Mouse (Mus musculus) erythroblast, embryonic 14.5 days (primary cell): ENCODE results near the gene Tnks2.

ENCODE experiments used
- GATA1 ChIP-seq: IDR thresholded peaks from 2 replicates; pipeline ENCODE4 v1.6.1; 2012; ENCODE audit warnings: low read length, inconsistent platforms, mixed read lengths
- TAL1 ChIP-seq: IDR thresholded peaks from 3 replicates; pipeline ENCODE4 v1.6.1; 2012; ENCODE audit warnings: low read length, inconsistent platforms, mixed read lengths

GRCm38 (mm10) chr19:36922015-36922414 lies 88.0 kb downstream of the Tnks2 start:
- no peak for TF ChIP-seq GATA1
- no peak for TF ChIP-seq TAL1
